Mouse (Mus musculus) right cerebral cortex, postnatal 4 days (tissue): ENCODE data around the gene Klhl28.

ENCODE experiments used
- DNase-seq: peaks from one replicate; pipeline ENCODE4 v3.0.0-alpha.2; 2022

Gene Klhl28

GRCm38 (mm10) chr12:64965124-64966026 lies at the start of gene Klhl28, which contains the start of gene Togaram1:
Klhl28 (minus strand) TSS chr12:64965534.
Togaram1 (plus strand) TSS chr12:64965804.
- peak; percentile 96 for DNase-seq

- DNase-seq, result no peak
Measured at GRCm38 (mm10) chr12:65007725-65008124, 42.4 kb upstream of the Klhl28 start.

- no peak for DNase-seq
Measured at GRCm38 (mm10) chr12:64977518-64977917, 12.2 kb upstream of the Klhl28 start.

- no peak for DNase-seq
Measured at GRCm38 (mm10) chr12:64976191-64976590, 10.9 kb upstream of the Klhl28 start.

- no peak for DNase-seq
Measured at GRCm38 (mm10) chr12:64975558-64975957, 10.2 kb upstream of the Klhl28 start.

GRCm38 (mm10) chr12:64972063-64972462 lies 6.7 kb upstream of the Klhl28 start:
- no peak for DNase-seq

- no peak for DNase-seq
Measured at GRCm38 (mm10) chr12:64971399-64971798, 6.1 kb upstream of the Klhl28 start.

GRCm38 (mm10) chr12:64968067-64968466 lies 2.7 kb upstream of the Klhl28 start:
- DNase-seq, result no peak

- no peak for DNase-seq
Measured at GRCm38 (mm10) chr12:64967470-64967869, 2.1 kb upstream of the Klhl28 start.

- peak; percentile 10 for DNase-seq
Measured at GRCm38 (mm10) chr12:64966652-64967435, 1.5 kb upstream of the Klhl28 start.

GRCm38 (mm10) chr12:64966101-64966631 lies 832 bp upstream of the Klhl28 start:
- peak; percentile 53 for DNase-seq

- no peak for DNase-seq
Measured at GRCm38 (mm10) chr12:64964560-64964959, 774 bp downstream of the Klhl28 start.

- DNase-seq, result no peak
Measured at GRCm38 (mm10) chr12:64937493-64937892, 27.8 kb downstream of the Klhl28 start.

GRCm38 (mm10) chr12:64917578-64918471 lies 47.5 kb downstream of the Klhl28 start, which contains the start of gene Gm527:
Gm527 (plus strand) TSS chr12:64917906.
- DNase-seq, result peak; percentile 89

- DNase-seq, result no peak
Measured at GRCm38 (mm10) chr12:64916735-64917134, 48.6 kb downstream of the Klhl28 start.

- no peak for DNase-seq
Measured at GRCm38 (mm10) chr12:64912996-64913395, 52.3 kb downstream of the Klhl28 start.

- DNase-seq, result no peak
Measured at GRCm38 (mm10) chr12:64903186-64903585, 62.1 kb downstream of the Klhl28 start.

GRCm38 (mm10) chr12:64902506-64902905 lies 62.8 kb downstream of the Klhl28 start:
- DNase-seq, result no peak

- peak; percentile 81 for DNase-seq
Measured at GRCm38 (mm10) chr12:64897060-64897730, 68.1 kb downstream of the Klhl28 start.
